ENCODE assay signal across 8 mouse cellular contexts in genomic region chr8:121948321-121949145, GRCm38 (mm10). TPM values are rescaled to one million over a fixed set of nuclear protein-coding genes. Genes with fewer than 3 reads are reported as not detected.
DNase-seq lines count a peak whose midpoint lies in the region; ATAC-seq and TF ChIP-seq lines count a peak whose summit lies in the region.

No protein-coding gene starts in this region.

- DNase-seq in heart, postnatal 36 days, result no peak
- DNase-seq in MN1 (ENCODE audit: low spot score), result peak; percentile 77
- no peak for DNase-seq in heart, postnatal 0 days (ENCODE audit: low spot score)
- DNase-seq in left cerebral cortex, adult 2 months (ENCODE audit: extremely low spot score in 1 of 2, low spot score in 2 of 2), result no peak
- DNase-seq in adrenal gland, adult 2 months, result no peak

- H3K9ac ChIP-seq in heart, embryonic 12.5 days, result peak overlapping the region; percentile 71
- peak overlapping the region; percentile 51 for H3K9ac ChIP-seq in heart, postnatal 0 days (replicated peaks; ENCODE audit: low read depth, low read length)

- ATAC-seq in heart, embryonic 12.5 days (ENCODE audit: insufficient number of reproducible peaks, low FRiP score), result no peak
- ATAC-seq in heart, postnatal 0 days (ENCODE audit: insufficient read depth, low read depth), result no peak
- no peak for ATAC-seq in inflammation-experienced regulatory T-cells, adult 6 months

- TF ChIP-seq CTCF in heart, postnatal 0 days (IDR thresholded peaks at IDR 0.05; ENCODE audit: low read depth), result no peak
- TF ChIP-seq CTCF in left cerebral cortex, adult 2 months (IDR thresholded peaks at IDR 0.05), result no peak

- peak overlapping the region; percentile 38 for H3K4me3 ChIP-seq in heart, embryonic 12.5 days
- peak overlapping the region; percentile 40 for H3K4me3 ChIP-seq in heart, postnatal 0 days (ENCODE audit: low read depth, low read length)
- peak overlapping the region; percentile 48 for H3K4me3 ChIP-seq in macrophage (ENCODE audit: inconsistent target)
- no peak overlapping the region for H3K4me3 ChIP-seq in left cerebral cortex, adult 2 months

- no peak for TF ChIP-seq EP300 in heart, postnatal 0 days (IDR thresholded peaks at IDR 0.05; ENCODE audit: low read depth)

- peaks cover 26% of the 10 kb centered on the region for H3K79me2 ChIP-seq in macrophage (ENCODE audit: inconsistent target)

- H3K36me3 ChIP-seq in heart, embryonic 12.5 days, result peaks cover 2% of the 10 kb centered on the region
- peaks cover 10% of the 10 kb centered on the region; the same call in 1 of the 2 replicates for H3K36me3 ChIP-seq in heart, postnatal 0 days (replicated peaks; ENCODE audit: control insufficient read depth, insufficient read depth, low read length)
- no peaks in the 10 kb centered on the region for H3K36me3 ChIP-seq in macrophage (ENCODE audit: inconsistent target)

- peaks cover 43% of the 10 kb centered on the region for H3K4me1 ChIP-seq in heart, embryonic 12.5 days (replicated peaks)
- H3K4me1 ChIP-seq in heart, postnatal 0 days (ENCODE audit: control insufficient read depth, insufficient read depth), result peaks cover 21% of the 10 kb centered on the region

- peak overlapping the region; percentile 78 for H3K4me2 ChIP-seq in heart, embryonic 12.5 days
- H3K4me2 ChIP-seq in heart, postnatal 0 days (ENCODE audit: low read depth, low read length), result peak overlapping the region; percentile 66

- intact Hi-C loops in heart, postnatal 36 days (cut with DNase I), result no loop called here
- intact Hi-C loops in left cerebral cortex, adult 2 months (cut with DNase I), result no loop called here

- H3K9me3 ChIP-seq in heart, embryonic 12.5 days (replicated peaks), result no peaks in the 10 kb centered on the region
- no peaks in the 10 kb centered on the region for H3K9me3 ChIP-seq in heart, postnatal 0 days (replicated peaks; ENCODE audit: control insufficient read depth, low read length)

- 52% methylated on average over 19 of the region's 19 CpGs for WGBS in heart, embryonic 12.5 days
- 44% methylated on average over 19 of the region's 19 CpGs for WGBS in heart, postnatal 0 days
- WGBS in macrophage (ENCODE audit: missing documents), result 65% methylated on average over 19 of the region's 19 CpGs

- H3K27me3 ChIP-seq in heart, embryonic 12.5 days (replicated peaks), result 0 out of 2 replicates have a peak, but pooled peaks cover 11% of the 10 kb centered on the region
- no peaks in the 10 kb centered on the region for H3K27me3 ChIP-seq in heart, postnatal 0 days (ENCODE audit: control insufficient read depth, insufficient read depth, low read length)

- H3K27ac ChIP-seq in heart, embryonic 12.5 days (ENCODE audit: poor library complexity, severe bottlenecking), result peak overlapping the region; percentile 84
- peak overlapping the region; percentile 79 for H3K27ac ChIP-seq in heart, postnatal 0 days (ENCODE audit: low read depth)
- H3K27ac ChIP-seq in macrophage, result peak overlapping the region; percentile 42
- no peak overlapping the region for H3K27ac ChIP-seq in left cerebral cortex, adult 2 months

RNA-seq across cellular contexts. Expression of gene Banp, which starts 1.0 kb away (rescaled TPM):
- 28.4 and 31.8 TPM in 2 replicates for polyA plus RNA-seq in heart, embryonic 12.5 days (2016; fragmentation: Nextera tagmentation; extraction: Ambion mirVana)
- total RNA-seq in heart, postnatal 36 days (2021), result 10 to 100 TPM in 1 of 2 experiments, 1 to 10 TPM in 1; 8.5 to 19.2 TPM
- 23.0 and 27.9 TPM in 2 replicates for total RNA-seq in heart, postnatal 0 days (2014; rRNA removed; ENCODE audit: low replicate concordance)
- 10.6 and 17.9 TPM in 2 replicates for polyA plus RNA-seq in heart, postnatal 0 days (2015; fragmentation: Nextera tagmentation; extraction: Ambion mirVana)
- total RNA-seq in macrophage (2018; cell fraction: chromatin; rRNA removed), result 100 to 1,000 TPM in 2 of 26 experiments, 10 to 100 TPM in 24; 33.6 to 125 (median 58.2) TPM
- 10 to 100 TPM in 6 of 26 experiments, 1 to 10 TPM in 20; 3.1 to 11.4 (median 8.8) TPM for total RNA-seq in macrophage (2018; cell fraction: cytosol; rRNA removed)
- 10 to 100 TPM; 12.9 to 53.8 (median 26.5) TPM for total RNA-seq in macrophage (2018; cell fraction: nucleus; rRNA removed)
- 10.1 to 11.0 TPM (median 10.5 TPM) in 3 replicates for polyA plus RNA-seq in macrophage (2018)
- polyA plus RNA-seq in inflammation-experienced regulatory T-cells, adult 6 months (2017; shearing (Covaris generic)), result 10 to 100 TPM; 35.0 to 37.5 (median 36.2) TPM
- total RNA-seq in left cerebral cortex, adult 2 months (2021), result 10 to 100 TPM; 31.4 to 62.5 TPM
- 10 to 100 TPM; 16.3 to 52.3 TPM for total RNA-seq in adrenal gland, adult 2 months (2021)
- polyA plus RNA-seq in adrenal gland, adult 2 months (2012; rRNA removed), result 72.5 and 72.6 TPM in 2 replicates

RNA-seq across cellular contexts. Expression of gene Car5a, which starts 3.8 kb away (rescaled TPM):
- not detected in 2 replicates for polyA plus RNA-seq in heart, embryonic 12.5 days (2016; fragmentation: Nextera tagmentation; extraction: Ambion mirVana)
- total RNA-seq in heart, postnatal 36 days (2021), result not detected
- total RNA-seq in heart, postnatal 0 days (2014; rRNA removed; ENCODE audit: low replicate concordance), result not detected in 2 replicates
- polyA plus RNA-seq in heart, postnatal 0 days (2015; fragmentation: Nextera tagmentation; extraction: Ambion mirVana), result not detected in 2 replicates
- total RNA-seq in macrophage (2018; cell fraction: chromatin; rRNA removed), result not detected
- not detected for total RNA-seq in macrophage (2018; cell fraction: cytosol; rRNA removed)
- not detected for total RNA-seq in macrophage (2018; cell fraction: nucleus; rRNA removed)
- polyA plus RNA-seq in macrophage (2018), result not detected in 3 replicates
- not detected for polyA plus RNA-seq in inflammation-experienced regulatory T-cells, adult 6 months (2017; shearing (Covaris generic))
- total RNA-seq in left cerebral cortex, adult 2 months (2021), result not detected
- under 1 TPM in 1 of 2 experiments, not detected in 1; 0.69 TPM for total RNA-seq in adrenal gland, adult 2 months (2021)
- polyA plus RNA-seq in adrenal gland, adult 2 months (2012; rRNA removed), result 0.12 TPM in 1 of 2 replicates, not detected in the other

RNA-seq across cellular contexts. Expression of gene Slc7a5, which starts 41.0 kb away (rescaled TPM):
- polyA plus RNA-seq in heart, embryonic 12.5 days (2016; fragmentation: Nextera tagmentation; extraction: Ambion mirVana), result 22.3 and 24.6 TPM in 2 replicates
- total RNA-seq in heart, postnatal 36 days (2021), result 1 to 10 TPM; 3.1 to 3.6 TPM
- total RNA-seq in heart, postnatal 0 days (2014; rRNA removed; ENCODE audit: low replicate concordance), result 24.7 and 27.1 TPM in 2 replicates
- 5.8 and 7.1 TPM in 2 replicates for polyA plus RNA-seq in heart, postnatal 0 days (2015; fragmentation: Nextera tagmentation; extraction: Ambion mirVana)
- 10 to 100 TPM in 1 of 26 experiments, 1 to 10 TPM in 16, under 1 TPM in 9; 0.33 to 13.6 (median 1.9) TPM for total RNA-seq in macrophage (2018; cell fraction: chromatin; rRNA removed)
- total RNA-seq in macrophage (2018; cell fraction: cytosol; rRNA removed), result 10 to 100 TPM in 7 of 26 experiments, 1 to 10 TPM in 19; 1.6 to 16.3 (median 5.1) TPM
- 10 to 100 TPM in 10 of 26 experiments, 1 to 10 TPM in 16; 1.1 to 18.7 (median 9.2) TPM for total RNA-seq in macrophage (2018; cell fraction: nucleus; rRNA removed)
- polyA plus RNA-seq in macrophage (2018), result 0.98 to 9.9 TPM (median 1.2 TPM) in 3 replicates
- polyA plus RNA-seq in inflammation-experienced regulatory T-cells, adult 6 months (2017; shearing (Covaris generic)), result 1 to 10 TPM; 2.5 to 4.4 (median 2.6) TPM
- total RNA-seq in left cerebral cortex, adult 2 months (2021), result 10 to 100 TPM; 61.5 to 63.2 TPM
- total RNA-seq in adrenal gland, adult 2 months (2021), result 10 to 100 TPM; 38.9 to 46.4 TPM
- 93.9 and 97.5 TPM in 2 replicates for polyA plus RNA-seq in adrenal gland, adult 2 months (2012; rRNA removed)
